Mouse (Mus musculus) cerebellum, postnatal 36 days (tissue): Measurements from ENCODE around the gene Lrrc17.
"Not testable (repeated sequence)": the region's sequence is repeated elsewhere in the genome, so short reads cannot be mapped to it uniquely, and the experiment has no call there.

ENCODE experiments used
- DNase-seq, 2 experiments: peaks; one replicate each; pipeline ENCODE4 v3.0.0; 2021 to 2022; ENCODE audit warnings: mixed read lengths in 2 of 2

Lrrc17 gene

GRCm38 (mm10) chr5:21610996-21611395, 67.6 kb downstream of the Lrrc17 start:
- DNase-seq: no peak

GRCm38 (mm10) chr5:21614299-21614698, 70.9 kb downstream of the Lrrc17 start:
- DNase-seq: not testable (repeated sequence)

GRCm38 (mm10) chr5:21616450-21617009, 73.2 kb downstream of the Lrrc17 start:
- DNase-seq: no peak
